Mouse (Mus musculus) adrenal gland, adult 2 months (tissue): ENCODE data around the gene Sppl2b. TPM values are rescaled to one million over a fixed set of nuclear protein-coding genes. Genes with fewer than 3 reads are reported as not detected.

ENCODE experiments used
- microRNA-seq, 2 experiments: library from miRNA; unstranded; fragments of <30 nt; microRNA quantifications; one replicate each; pipeline ENCODE4 v1.2.0; 2021
- polyA plus RNA-seq: library from polyadenylated mRNA; depleted of rRNA; stranded (reverse); fragments of >200 nt; gene quantifications from 2 replicates; pipeline ENCODE4 v1.2.3, GENCODE M21; 2012; rRNA removed
- total RNA-seq, 2 experiments: library from RNA; stranded (reverse); gene quantifications; 2 replicates each; pipeline ENCODE4 v1.2.3; 2021

Sppl2b gene
- total and polyA plus RNA-seq, 3 experiments, result 28.5 to 116 (median 35.2) TPM

Small RNAs within 50 kb of the gene (microRNA-seq; reads per million reads assigned to microRNA genes)
- 1.5 to 2.9 reads per million in 2 experiments for gene Mir1982

Other genes starting within 250 kb of the Sppl2b start
- gene Gm49322, start 249.3 kb upstream of the Sppl2b start, total RNA-seq, result 1 to 10 TPM; 1.3 to 1.4 TPM
- gene Gm49322, start 249.3 kb upstream of the Sppl2b start, polyA plus RNA-seq, result 2.2 and 2.3 TPM in 2 replicates
- 100 to 1,000 TPM; 110 to 133 TPM for gene Csnk1g2, start 232.4 kb upstream of the Sppl2b start, total RNA-seq
- 241 and 255 TPM in 2 replicates for gene Csnk1g2, start 232.4 kb upstream of the Sppl2b start, polyA plus RNA-seq
- 10 to 100 TPM; 54.1 to 73.9 TPM for gene Btbd2, start 198.2 kb upstream of the Sppl2b start, total RNA-seq
- 165 and 166 TPM in 2 replicates for gene Btbd2, start 198.2 kb upstream of the Sppl2b start, polyA plus RNA-seq
- 100 to 1,000 TPM; 185 to 189 TPM for gene Mknk2, start 177.2 kb upstream of the Sppl2b start, total RNA-seq
- 427 and 546 TPM in 2 replicates for gene Mknk2, start 177.2 kb upstream of the Sppl2b start, polyA plus RNA-seq
- gene Mob3a, start 153.3 kb upstream of the Sppl2b start, total RNA-seq, result 10 to 100 TPM; 18.0 to 19.4 TPM
- 22.5 and 27.1 TPM in 2 replicates for gene Mob3a, start 153.3 kb upstream of the Sppl2b start, polyA plus RNA-seq
- gene Izumo4, start 153.1 kb upstream of the Sppl2b start, total RNA-seq, result 10 to 100 TPM; 13.2 to 21.2 TPM
- gene Izumo4, start 153.1 kb upstream of the Sppl2b start, polyA plus RNA-seq, result 73.3 and 74.3 TPM in 2 replicates
- 100 to 1,000 TPM in 1 of 2 experiments, 10 to 100 TPM in 1; 85.6 to 104 TPM for gene Ap3d1, start 113.0 kb upstream of the Sppl2b start, total RNA-seq
- 98.1 and 131 TPM in 2 replicates for gene Ap3d1, start 113.0 kb upstream of the Sppl2b start, polyA plus RNA-seq
- gene Dot1l, start 100.1 kb upstream of the Sppl2b start, total RNA-seq, result 10 to 100 TPM; 31.7 to 80.6 TPM
- gene Dot1l, start 100.1 kb upstream of the Sppl2b start, polyA plus RNA-seq, result 109 and 170 TPM in 2 replicates
- 10 to 100 TPM; 53.6 to 58.7 TPM for gene Sf3a2, start 57.1 kb upstream of the Sppl2b start, total RNA-seq
- gene Sf3a2, start 57.1 kb upstream of the Sppl2b start, polyA plus RNA-seq, result 103 and 104 TPM in 2 replicates
- gene Plekhj1, start 56.6 kb upstream of the Sppl2b start, total RNA-seq, result 10 to 100 TPM; 72.2 to 83.6 TPM
- gene Plekhj1, start 56.6 kb upstream of the Sppl2b start, polyA plus RNA-seq, result 81.1 and 102 TPM in 2 replicates
- under 1 TPM; 0.73 to 0.95 TPM for gene Amh, start 50.0 kb upstream of the Sppl2b start, total RNA-seq
- 1.7 and 2.1 TPM in 2 replicates for gene Amh, start 50.0 kb upstream of the Sppl2b start, polyA plus RNA-seq
- gene Jsrp1, start 41.8 kb upstream of the Sppl2b start, total RNA-seq, result 10 to 100 TPM in 1 of 2 experiments, 1 to 10 TPM in 1; 2.3 to 18.5 TPM
- 4.2 and 4.9 TPM in 2 replicates for gene Jsrp1, start 41.8 kb upstream of the Sppl2b start, polyA plus RNA-seq
- 100 to 1,000 TPM; 780 to 923 TPM for gene Oaz1, start 28.6 kb upstream of the Sppl2b start, total RNA-seq
- gene Oaz1, start 28.6 kb upstream of the Sppl2b start, polyA plus RNA-seq, result 1,168 and 1,414 TPM in 2 replicates
- 10 to 100 TPM in 1 of 2 experiments, 1 to 10 TPM in 1; 8.5 to 16.7 TPM for gene Lingo3, start 11.2 kb upstream of the Sppl2b start, total RNA-seq
- gene Lingo3, start 11.2 kb upstream of the Sppl2b start, polyA plus RNA-seq, result 13.8 and 18.7 TPM in 2 replicates
- gene Lsm7, start 66 bp upstream of the Sppl2b start, total RNA-seq, result 10 to 100 TPM; 22.3 to 36.2 TPM
- gene Lsm7, start 66 bp upstream of the Sppl2b start, polyA plus RNA-seq, result 91.9 and 107 TPM in 2 replicates
- gene Tmprss9, start 16.6 kb downstream of the Sppl2b start, total RNA-seq, result not detected
- gene Tmprss9, start 16.6 kb downstream of the Sppl2b start, polyA plus RNA-seq, result 0.18 and 0.21 TPM in 2 replicates
- gene Timm13, start 45.7 kb downstream of the Sppl2b start, total RNA-seq, result 100 to 1,000 TPM; 174 to 231 TPM
- gene Timm13, start 45.7 kb downstream of the Sppl2b start, polyA plus RNA-seq, result 236 and 243 TPM in 2 replicates
- 10 to 100 TPM; 10.8 to 11.4 TPM for gene Lmnb2, start 63.0 kb downstream of the Sppl2b start, total RNA-seq
- 16.2 and 17.9 TPM in 2 replicates for gene Lmnb2, start 63.0 kb downstream of the Sppl2b start, polyA plus RNA-seq
- 10 to 100 TPM; 25.6 to 84.9 TPM for gene Gadd45b, start 74.8 kb downstream of the Sppl2b start, total RNA-seq
- gene Gadd45b, start 74.8 kb downstream of the Sppl2b start, polyA plus RNA-seq, result 37.6 and 50.8 TPM in 2 replicates
- gene Gng7, start 159.7 kb downstream of the Sppl2b start, total RNA-seq, result 1 to 10 TPM; 5.4 to 9.2 TPM
- gene Gng7, start 159.7 kb downstream of the Sppl2b start, polyA plus RNA-seq, result 8.5 and 8.6 TPM in 2 replicates
- gene Diras1, start 170.4 kb downstream of the Sppl2b start, total RNA-seq, result 1 to 10 TPM; 1.4 to 3.6 TPM
- 2.1 and 2.4 TPM in 2 replicates for gene Diras1, start 170.4 kb downstream of the Sppl2b start, polyA plus RNA-seq
- 10 to 100 TPM; 50.9 to 53.0 TPM for gene Slc39a3, start 182.2 kb downstream of the Sppl2b start, total RNA-seq
- 121 and 154 TPM in 2 replicates for gene Slc39a3, start 182.2 kb downstream of the Sppl2b start, polyA plus RNA-seq
- gene Sgta, start 204.9 kb downstream of the Sppl2b start, total RNA-seq, result 100 to 1,000 TPM; 198 to 288 TPM
- 495 and 554 TPM in 2 replicates for gene Sgta, start 204.9 kb downstream of the Sppl2b start, polyA plus RNA-seq
- 10 to 100 TPM; 40.5 to 77.9 TPM for gene Thop1, start 214.8 kb downstream of the Sppl2b start, total RNA-seq
- 75.0 and 95.7 TPM in 2 replicates for gene Thop1, start 214.8 kb downstream of the Sppl2b start, polyA plus RNA-seq
- gene Creb3l3, start 243.6 kb downstream of the Sppl2b start, total RNA-seq, result under 1 TPM; 0.59 to 0.86 TPM
- gene Creb3l3, start 243.6 kb downstream of the Sppl2b start, polyA plus RNA-seq, result 0.39 and 0.89 TPM in 2 replicates